In genomic region chr11:52537819-52538435, GRCm38 (mm10) we compare ENCODE assay signal across 19 mouse cellular contexts.
DNase-seq lines count a peak whose midpoint lies in the region; ATAC-seq and TF ChIP-seq lines count a peak whose summit lies in the region.
"Had no signal": no experiment of that assay in that cellular context is flagged by ENCODE, and none has a peak within 500 bp of the region (broad histone marks: within the 10 kb centered on the region; RNA-seq: fewer than 3 reads in every experiment).

No protein-coding gene starts in this region.

- intact Hi-C loops in left cerebral cortex, adult 2 months (cut with DNase I) = loop anchor here (2.0 to 5.0 kb wide), 3 partner anchors 64 to 229 kb away; no protein-coding TSS in a partner anchor

- H3K79me2 ChIP-seq in C2C12 (ENCODE audit: control insufficient read depth, insufficient read depth) = no peaks in the 10 kb centered on the region

- H3K27me3 ChIP-seq in C2C12 (ENCODE audit: control insufficient read depth, insufficient read depth, insufficient read length) = no peaks in the 10 kb centered on the region
- H3K27me3 ChIP-seq: embryonic facial prominence, embryonic 13.5 days; forebrain, embryonic 15.5 days had no signal

- no peak for TF ChIP-seq CTCF in left cerebral cortex, adult 2 months (IDR thresholded peaks at IDR 0.05)
- no peak for TF ChIP-seq CTCF in C2C12 (IDR thresholded peaks at IDR 0.05; ENCODE audit: control insufficient read depth, insufficient read depth, insufficient read length)
- no peak for TF ChIP-seq CTCF in cortical plate, adult 2 months (IDR thresholded peaks at IDR 0.05; ENCODE audit: extremely low read depth, insufficient read depth, low read length)

- DNase-seq in left cerebral cortex, adult 2 months (ENCODE audit: extremely low spot score in 1 of 2, low spot score in 2 of 2) = no peak
- no peak for DNase-seq in left cerebral cortex, adult 9 months (ENCODE audit: low spot score in 2 of 2)
- peak; percentile 78 for DNase-seq in adrenal gland, adult 8-10 months
- DNase-seq in urinary bladder, postnatal 4 days (ENCODE audit: low spot score in 2 of 2) = no peak
- DNase-seq in thymus, postnatal 36 days = no peak
- DNase-seq: cerebellum, adult 9-10 months; gastrocnemius, postnatal 25 days; heart, postnatal 4 days; thymus, postnatal 14 days had no signal

- peak overlapping the region; percentile 36; the same call in 1 of the 2 replicates for H3K27ac ChIP-seq in left cerebral cortex, adult 2 months
- H3K27ac ChIP-seq in cortical plate, adult 2 months (ENCODE audit: insufficient read depth, low read length) = peak overlapping the region; percentile 31; the same call in 1 of the 2 replicates
- H3K27ac ChIP-seq: embryonic facial prominence, embryonic 13.5 days; forebrain, embryonic 15.5 days; liver, embryonic 14.5 days; macrophage; midbrain, embryonic 12.5 days had no signal

- H3K4me1 ChIP-seq in cortical plate, adult 2 months (ENCODE audit: control insufficient read depth, insufficient read depth, low read length) = peaks cover 11% of the 10 kb centered on the region
- H3K4me1 ChIP-seq: forebrain, embryonic 15.5 days had no signal

- H3K79me3 ChIP-seq in C2C12 (ENCODE audit: low read depth) = no peaks in the 10 kb centered on the region

- no peak overlapping the region for H3ac ChIP-seq in C2C12 (ENCODE audit: control insufficient read depth, insufficient read length, low read depth)

- no peak for TF ChIP-seq POLR2A in cortical plate, adult 2 months (IDR thresholded peaks at IDR 0.05; ENCODE audit: extremely low read depth, insufficient read depth, low read length)

- no peak overlapping the region for H3K4me3 ChIP-seq in left cerebral cortex, adult 2 months
- H3K4me3 ChIP-seq in C2C12 (ENCODE audit: insufficient read depth, poor library complexity, severe bottlenecking) = no peak overlapping the region
- H3K4me3 ChIP-seq in cortical plate, adult 2 months (ENCODE audit: insufficient read depth, low read length) = no peak overlapping the region
- H3K4me3 ChIP-seq: embryonic facial prominence, embryonic 13.5 days; forebrain, embryonic 15.5 days; midbrain, embryonic 12.5 days had no signal

- ATAC-seq in CD4-positive, CD25-positive, alpha-beta regulatory T cell, adult 4 months = no peak
- ATAC-seq: forebrain, embryonic 15.5 days; hindbrain, embryonic 16.5 days; intestine, embryonic 16.5 days had no signal

- no peaks in the 10 kb centered on the region for H3K36me3 ChIP-seq in C2C12 (ENCODE audit: control insufficient read depth, insufficient read depth)
- H3K36me3 ChIP-seq: embryonic facial prominence, embryonic 13.5 days; forebrain, embryonic 15.5 days; midbrain, embryonic 12.5 days had no signal

TF ChIP-seq in C2C12, 6 proteins besides CTCF, POLR2A, EP300 and RAD21:
- TF ChIP-seq CEBPB (IDR thresholded peaks at IDR 0.05; ENCODE audit: low read depth) (no peak), USF1 (IDR thresholded peaks at IDR 0.05; ENCODE audit: low read depth) (peak; percentile 94), FOSL1 (IDR thresholded peaks at IDR 0.05; ENCODE audit: insufficient read depth, low read length, poor library complexity, severe bottlenecking) (peak; percentile 83), MAX (IDR thresholded peaks at IDR 0.05) (peak; percentile 70), MYOD1 (IDR thresholded peaks at IDR 0.05; ENCODE audit: control insufficient read depth, insufficient read length, low read depth) (peak; percentile 89), MYOG (IDR thresholded peaks at IDR 0.05; ENCODE audit: control insufficient read depth, extremely low read depth, insufficient read length) (no peak)
